Mouse (Mus musculus): ENCODE data around the gene D630023F18Rik.

- TF ChIP-seq CTCF (IDR thresholded peaks at IDR 0.05; ENCODE audit: extremely low read depth, insufficient read depth, low read length) = no peak
- TF ChIP-seq POLR2A (IDR thresholded peaks at IDR 0.05; ENCODE audit: extremely low read depth, insufficient read depth, low read length) = no peak
These were observed 31.8 kb upstream of the D630023F18Rik start for GRCm38 (mm10) chr1:65154814-65155213.

All from cortical plate, adult 2 months (tissue).